Mouse (Mus musculus): ENCODE data around the gene Dync1li1. TPM values are rescaled to one million over a fixed set of nuclear protein-coding genes. Genes with fewer than 3 reads are reported as not detected.
"Not testable (repeated sequence)": the region's sequence is repeated elsewhere in the genome, so short reads cannot be mapped to it uniquely, and the experiment has no call there.

Gene Dync1li1
- total and polyA plus RNA-seq, 2 experiments from 2014 or later, result 87.7 to 145 TPM

GRCm38 (mm10) chr9:114727315-114727714 is 38.7 kb downstream of the Dync1li1 start:
- Histone ChIP-seq H3K4me2 (ENCODE audit: low read depth, low read length) (no peak overlapping the region), H3K27me3 (ENCODE audit: insufficient read depth, low read length) (no peaks in the 10 kb centered on the region), H3K27ac (no peak overlapping the region), H3K4me3 (ENCODE audit: low read length) (no peak overlapping the region), H3K36me3 (ENCODE audit: insufficient read depth, low read length) (peaks cover 13% of the 10 kb centered on the region), H3K4me1 (ENCODE audit: insufficient read depth, low read length) (peaks cover 5% of the 10 kb centered on the region), H3K9me3 (ENCODE audit: low read length) (no peaks in the 10 kb centered on the region), H3K9ac (replicated peaks; ENCODE audit: low read length) (no peak overlapping the region)
- DNase-seq (ENCODE audit: low spot score) (peak; percentile 83), ATAC-seq (no peak)
- 3% methylated on average over 3 of the region's 3 CpGs for WGBS
- peak; percentile 91 for TF ChIP-seq CTCF (IDR thresholded peaks at IDR 0.05; ENCODE audit: low read depth)

- not testable (repeated sequence) for H3K4me1 ChIP-seq (ENCODE audit: insufficient read depth, low read length); H3K27ac ChIP-seq; H3K9me3 ChIP-seq (ENCODE audit: low read length); H3K4me2 ChIP-seq (ENCODE audit: low read depth, low read length); ATAC-seq; H3K4me3 ChIP-seq (ENCODE audit: low read length); DNase-seq (ENCODE audit: low spot score); H3K9ac ChIP-seq (replicated peaks; ENCODE audit: low read length); H3K36me3 ChIP-seq (ENCODE audit: insufficient read depth, low read length); H3K27me3 ChIP-seq (ENCODE audit: insufficient read depth, low read length)
- 67% methylated on average over 2 of the region's 2 CpGs for WGBS
These were observed 39.8 kb downstream of the Dync1li1 start for GRCm38 (mm10) chr9:114728432-114728831.

- peak overlapping the region; percentile 72; the same call in 1 of the 2 replicates for H3K4me2 ChIP-seq (ENCODE audit: low read depth, low read length)
- no peak overlapping the region for H3K27ac ChIP-seq
- peaks cover 8% of the 10 kb centered on the region for H3K4me1 ChIP-seq (ENCODE audit: insufficient read depth, low read length)
- H3K9ac ChIP-seq (replicated peaks; ENCODE audit: low read length), result no peak overlapping the region
- DNase-seq (ENCODE audit: low spot score) (no peak), ATAC-seq (no peak)
- H3K36me3 ChIP-seq (ENCODE audit: insufficient read depth, low read length), result no peaks in the 10 kb centered on the region; the same call in 1 of the 2 replicates
- WGBS, result 45% methylated on average over 22 of the region's 30 CpGs
- no peaks in the 10 kb centered on the region for H3K27me3 ChIP-seq (ENCODE audit: insufficient read depth, low read length)
- no peak overlapping the region for H3K4me3 ChIP-seq (ENCODE audit: low read length)
- H3K9me3 ChIP-seq (ENCODE audit: low read length), result no peaks in the 10 kb centered on the region
- TF ChIP-seq CTCF (IDR thresholded peaks at IDR 0.05; ENCODE audit: low read depth), result no peak
These were observed 41.6 kb downstream of the Dync1li1 start for GRCm38 (mm10) chr9:114729911-114730805.

- Histone ChIP-seq H3K4me2 (ENCODE audit: low read depth, low read length) (peak within 1 kb of the TSS; percentile 72), H3K27ac (peak within 1 kb of the TSS; percentile 80), H3K4me3 (ENCODE audit: low read length) (peak within 1 kb of the TSS; percentile 58), H3K4me1 (ENCODE audit: insufficient read depth, low read length) (peaks cover 8% of the 10 kb centered on the region), H3K9me3 (ENCODE audit: low read length) (no peaks in the 10 kb centered on the region), H3K27me3 (ENCODE audit: insufficient read depth, low read length) (no peaks in the 10 kb centered on the region), H3K9ac (replicated peaks; ENCODE audit: low read length) (peak within 1 kb of the TSS; percentile 78), H3K36me3 (ENCODE audit: insufficient read depth, low read length) (no peaks in the 10 kb centered on the region)
- ATAC-seq, result peak; percentile 94
- peak; percentile 96 for DNase-seq (ENCODE audit: low spot score)
- TF ChIP-seq CTCF (IDR thresholded peaks at IDR 0.05; ENCODE audit: low read depth), result peak; percentile 63
- under 1% methylated on average over 52 of the region's 53 CpGs for WGBS
These were observed 42.6 kb downstream of the Dync1li1 start, which contains the start of gene Cmtm6 for GRCm38 (mm10) chr9:114731011-114731755. Cmtm6 (plus strand) TSS chr9:114731116.

- H3K27ac ChIP-seq, result peak overlapping the region; percentile 80; the same call in 1 of the 2 replicates
- no peak for TF ChIP-seq CTCF (IDR thresholded peaks at IDR 0.05; ENCODE audit: low read depth)
- DNase-seq (ENCODE audit: low spot score), result no peak
- H3K36me3 ChIP-seq (ENCODE audit: insufficient read depth, low read length), result no peaks in the 10 kb centered on the region
- no peaks in the 10 kb centered on the region for H3K27me3 ChIP-seq (ENCODE audit: insufficient read depth, low read length)
- H3K4me2 ChIP-seq (ENCODE audit: low read depth, low read length), result peak overlapping the region; percentile 72
- peak overlapping the region; percentile 58 for H3K4me3 ChIP-seq (ENCODE audit: low read length)
- 65% methylated on average over 12 of the region's 12 CpGs for WGBS
- peak overlapping the region; percentile 78; the same call in 1 of the 2 replicates for H3K9ac ChIP-seq (replicated peaks; ENCODE audit: low read length)
- peaks cover 8% of the 10 kb centered on the region for H3K4me1 ChIP-seq (ENCODE audit: insufficient read depth, low read length)
- H3K9me3 ChIP-seq (ENCODE audit: low read length), result no peaks in the 10 kb centered on the region
- no peak for ATAC-seq
These were observed 43.5 kb downstream of the Dync1li1 start for GRCm38 (mm10) chr9:114731871-114732682.

GRCm38 (mm10) chr9:114733238-114733637 is 44.6 kb downstream of the Dync1li1 start:
- no peak for TF ChIP-seq CTCF (IDR thresholded peaks at IDR 0.05; ENCODE audit: low read depth)

More at GRCm38 (mm10) chr9:114733238-114733637, 44.6 kb downstream of the Dync1li1 start:
- H3K9ac ChIP-seq (replicated peaks; ENCODE audit: low read length), result no peak overlapping the region
- no peak overlapping the region for H3K4me2 ChIP-seq (ENCODE audit: low read depth, low read length)
- no peaks in the 10 kb centered on the region for H3K9me3 ChIP-seq (ENCODE audit: low read length)
- H3K27me3 ChIP-seq (ENCODE audit: insufficient read depth, low read length), result no peaks in the 10 kb centered on the region
- no peaks in the 10 kb centered on the region for H3K36me3 ChIP-seq (ENCODE audit: insufficient read depth, low read length)
- H3K4me3 ChIP-seq (ENCODE audit: low read length), result no peak overlapping the region
- no peak overlapping the region for H3K27ac ChIP-seq
- ATAC-seq (no peak), DNase-seq (ENCODE audit: low spot score) (no peak)
- peaks cover 8% of the 10 kb centered on the region for H3K4me1 ChIP-seq (ENCODE audit: insufficient read depth, low read length)
- WGBS, result 80% methylated on average over 2 of the region's 2 CpGs
